Mouse (Mus musculus): ENCODE measurements at regions not wholly inside any gene's neighbourhood (a gene's known extent, or its start where the extent isn't known, plus 50 kb on each side); places are given as distances from the start of the nearest gene placed in this dataset.

DNA sequence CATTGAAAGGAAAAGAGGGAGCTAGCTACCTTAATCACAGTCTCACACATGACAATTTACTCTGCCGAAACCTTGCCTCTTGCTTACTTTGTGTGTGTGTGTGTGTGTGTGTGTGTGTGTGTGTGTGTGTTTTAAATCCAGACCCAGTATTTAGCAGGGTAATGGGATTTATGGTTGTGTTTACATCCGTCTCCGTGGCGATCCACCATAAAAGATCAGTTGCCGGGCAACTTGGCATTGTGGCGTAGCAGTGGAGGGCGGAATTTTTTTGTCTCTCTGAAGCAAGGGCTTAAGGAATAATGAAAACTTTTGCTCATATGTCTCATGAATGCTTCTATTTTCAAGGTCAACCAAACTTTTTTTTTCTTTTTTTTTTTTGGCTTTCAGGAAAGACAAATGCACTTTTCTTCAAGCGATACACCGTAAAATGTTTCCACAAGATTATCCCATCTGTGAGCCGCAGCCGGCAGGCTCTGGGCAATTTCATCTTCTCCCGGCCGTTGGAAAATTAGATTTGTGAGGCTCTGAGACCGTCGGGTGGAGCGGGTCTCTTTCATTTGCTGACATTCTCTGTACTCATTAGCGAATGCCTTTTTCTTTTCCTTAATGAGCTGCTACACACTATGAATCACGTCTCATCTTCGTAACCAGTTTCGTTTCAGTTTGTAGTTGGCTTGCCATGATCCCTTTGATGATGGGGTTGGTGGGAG, 53.9 kb upstream of the Ptch1 start:
- Histone ChIP-seq H3K27me3 (replicated peaks) (no peaks in the 10 kb centered on the region), H3K36me3 (no peaks in the 10 kb centered on the region), H3K27ac (no peak overlapping the region), H3K4me1 (no peaks in the 10 kb centered on the region), H3K4me3 (replicated peaks) (peak overlapping the region; percentile 20), H3K9me3 (no peaks in the 10 kb centered on the region), H3K9ac (no peak overlapping the region), H3K4me2 (peak overlapping the region; percentile 45)
- 25% methylated on average over 20 of the region's 20 CpGs for WGBS
- ATAC-seq (ENCODE audit: insufficient read depth, low FRiP score, low read depth) = no peak

DNA sequence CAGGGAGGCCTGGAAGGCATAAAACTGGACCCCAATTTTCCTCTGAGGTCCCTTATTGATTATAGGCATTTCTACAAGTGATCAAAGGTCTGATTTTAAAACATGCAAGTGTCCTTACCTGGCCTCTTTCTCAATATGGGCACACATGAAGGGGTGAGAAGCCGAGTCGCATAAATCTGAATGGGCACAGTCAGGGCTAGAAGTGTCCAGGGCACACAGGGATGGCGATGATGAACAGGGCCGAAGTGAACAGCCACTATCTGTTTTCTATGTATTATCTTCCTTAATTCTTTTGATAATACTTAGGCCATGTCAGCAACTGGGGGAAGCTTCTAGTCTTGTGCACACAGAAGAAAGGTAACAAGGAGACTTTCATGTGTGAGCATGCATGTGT, 54.5 kb upstream of the Ptch1 start:
- H3K9ac ChIP-seq = no peak overlapping the region
- H3K27ac ChIP-seq = no peak overlapping the region
- H3K27me3 ChIP-seq (replicated peaks) = no peaks in the 10 kb centered on the region
- peak overlapping the region; percentile 20 for H3K4me3 ChIP-seq (replicated peaks)
- H3K9me3 ChIP-seq = no peaks in the 10 kb centered on the region
- ATAC-seq (ENCODE audit: insufficient read depth, low FRiP score, low read depth) = no peak
- no peaks in the 10 kb centered on the region for H3K4me1 ChIP-seq
- H3K36me3 ChIP-seq = no peaks in the 10 kb centered on the region
- H3K4me2 ChIP-seq = peak overlapping the region; percentile 45
- 92% methylated on average over 4 of the region's 4 CpGs for WGBS

DNA sequence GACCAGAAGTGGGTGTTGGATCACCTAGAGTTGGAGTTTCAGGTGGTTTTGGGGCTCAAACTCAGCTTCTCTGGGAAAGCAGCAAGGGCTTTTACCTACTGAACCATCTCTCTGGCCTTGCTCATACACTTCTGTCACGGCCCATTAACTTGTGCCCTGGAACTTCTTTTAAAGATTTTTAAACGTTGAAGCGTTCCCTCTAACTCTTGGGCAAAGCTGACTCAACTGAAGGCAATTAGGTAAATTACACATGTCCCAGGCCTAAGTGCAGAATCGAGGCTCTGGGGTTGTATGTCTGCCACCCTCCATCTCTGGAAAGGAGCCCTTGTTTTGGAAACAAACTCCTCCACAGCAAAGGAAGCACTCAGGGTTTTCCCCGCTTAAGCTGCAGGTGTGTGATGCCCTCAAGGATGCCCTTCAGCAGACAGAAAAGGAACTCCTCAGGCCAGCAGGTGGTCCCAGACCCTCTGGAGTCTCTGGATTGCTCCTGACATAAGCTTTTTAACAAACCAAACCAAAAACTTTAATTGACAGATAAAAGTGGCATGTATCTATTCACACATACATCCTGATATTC, 58.5 kb upstream of the Ptch1 start:
- no peak overlapping the region for H3K27ac ChIP-seq
- H3K27me3 ChIP-seq (replicated peaks) = no peaks in the 10 kb centered on the region
- no peak overlapping the region for H3K4me3 ChIP-seq (replicated peaks)
- no peaks in the 10 kb centered on the region for H3K4me1 ChIP-seq
- no peak overlapping the region for H3K4me2 ChIP-seq
- no peak overlapping the region for H3K9ac ChIP-seq
- H3K9me3 ChIP-seq = no peaks in the 10 kb centered on the region
- no peak for ATAC-seq (ENCODE audit: insufficient read depth, low FRiP score, low read depth)
- WGBS = 63% methylated on average over 5 of the region's 5 CpGs
- no peaks in the 10 kb centered on the region for H3K36me3 ChIP-seq

DNA sequence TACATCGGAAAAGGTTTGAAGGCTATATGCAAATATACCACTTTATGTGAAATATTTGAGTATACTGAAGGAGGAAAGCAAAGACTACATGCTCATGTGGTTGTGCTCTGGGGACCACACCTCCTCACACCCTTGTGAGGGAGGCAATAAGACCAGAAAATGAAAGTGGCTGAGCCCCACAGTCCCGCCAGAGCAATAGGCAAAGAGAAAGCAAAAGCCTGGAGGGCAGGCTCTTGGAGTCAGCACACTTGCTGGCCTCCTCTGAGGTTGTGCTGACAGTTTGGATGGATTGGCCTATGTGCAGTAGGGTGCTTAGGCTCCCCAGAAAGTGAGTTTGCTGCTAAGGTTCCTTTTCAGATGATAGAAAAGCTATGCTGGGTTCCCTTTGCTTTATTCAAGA, 60.9 kb upstream of the Ptch1 start:
- 80% methylated on average over 2 of the region's 2 CpGs for WGBS
- no peaks in the 10 kb centered on the region for H3K9me3 ChIP-seq
- H3K9ac ChIP-seq = no peak overlapping the region
- no peaks in the 10 kb centered on the region for H3K36me3 ChIP-seq
- no peaks in the 10 kb centered on the region for H3K27me3 ChIP-seq (replicated peaks)
- no peak overlapping the region for H3K4me2 ChIP-seq
- ATAC-seq (ENCODE audit: insufficient read depth, low FRiP score, low read depth) = no peak
- no peaks in the 10 kb centered on the region for H3K4me1 ChIP-seq
- H3K4me3 ChIP-seq (replicated peaks) = no peak overlapping the region
- H3K27ac ChIP-seq = no peak overlapping the region

DNA sequence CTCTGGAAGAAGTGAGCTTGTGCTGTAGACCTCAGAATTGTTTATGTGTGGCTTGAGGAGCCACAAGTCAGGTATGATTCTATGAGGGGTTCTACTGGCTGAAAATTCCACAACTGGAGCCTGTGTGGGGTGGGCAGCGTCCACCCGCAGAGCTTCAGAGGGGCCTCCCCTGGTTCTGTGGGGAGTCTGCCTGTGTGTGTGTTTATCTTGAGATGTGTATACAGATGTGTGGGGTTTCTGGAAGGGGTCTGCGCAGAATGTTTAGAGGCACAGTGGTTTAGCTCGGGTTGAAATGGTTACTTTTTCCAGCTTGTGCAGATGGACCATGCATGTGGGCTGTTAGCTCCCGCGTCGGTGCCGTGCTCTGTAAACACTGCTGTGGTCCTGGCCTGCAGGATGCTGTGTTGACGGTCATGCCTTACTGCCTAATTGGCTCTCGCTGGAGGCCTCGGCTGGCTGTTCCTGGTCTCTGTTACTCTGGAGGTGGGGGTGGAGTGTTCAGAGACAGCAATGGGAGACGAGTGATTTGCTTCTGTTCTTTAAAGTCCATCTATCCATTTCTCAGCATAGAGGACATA, 68.3 kb upstream of the Ptch1 start:
- Histone ChIP-seq H3K4me2 (no peak overlapping the region), H3K27me3 (replicated peaks) (no peaks in the 10 kb centered on the region), H3K9me3 (no peaks in the 10 kb centered on the region), H3K36me3 (no peaks in the 10 kb centered on the region), H3K4me1 (peaks cover 15% of the 10 kb centered on the region), H3K4me3 (replicated peaks) (no peak overlapping the region), H3K27ac (peak overlapping the region; percentile 8; the same call in 1 of the 2 replicates), H3K9ac (no peak overlapping the region)
- peak; percentile 59; the same call in 1 of the 2 replicates for ATAC-seq (ENCODE audit: insufficient read depth, low FRiP score, low read depth)
- 18% methylated on average over 12 of the region's 12 CpGs for WGBS

DNA sequence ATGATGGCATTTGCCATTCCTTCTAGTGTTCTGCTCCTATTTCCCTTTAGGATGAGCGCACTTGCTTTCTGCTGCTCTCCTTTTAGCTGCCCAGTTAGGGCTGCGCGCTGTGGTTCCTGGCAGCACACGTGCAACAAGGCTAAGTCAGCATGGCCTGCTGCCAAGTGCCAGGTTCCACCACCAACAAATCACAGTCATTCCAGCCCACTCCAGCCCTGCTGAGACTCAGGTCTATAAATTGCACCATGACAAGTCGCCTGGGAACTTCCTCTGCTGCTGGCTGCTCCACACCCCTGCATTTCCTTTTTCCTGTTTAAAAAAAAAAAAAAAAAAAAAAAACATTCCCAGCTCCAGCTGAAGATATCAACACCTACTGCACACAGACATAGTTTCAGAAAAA, 69.2 kb upstream of the Ptch1 start:
- no peaks in the 10 kb centered on the region for H3K9me3 ChIP-seq
- H3K4me1 ChIP-seq = peaks cover 15% of the 10 kb centered on the region
- peak; percentile 70; the same call in 1 of the 2 replicates for ATAC-seq (ENCODE audit: insufficient read depth, low FRiP score, low read depth)
- H3K36me3 ChIP-seq = no peaks in the 10 kb centered on the region
- H3K4me2 ChIP-seq = no peak overlapping the region
- H3K9ac ChIP-seq = no peak overlapping the region
- H3K27ac ChIP-seq = peak overlapping the region; percentile 81; the same call in 1 of the 2 replicates
- H3K4me3 ChIP-seq (replicated peaks) = no peak overlapping the region
- no peaks in the 10 kb centered on the region for H3K27me3 ChIP-seq (replicated peaks)
- WGBS = 33% methylated on average over 5 of the region's 5 CpGs

DNA sequence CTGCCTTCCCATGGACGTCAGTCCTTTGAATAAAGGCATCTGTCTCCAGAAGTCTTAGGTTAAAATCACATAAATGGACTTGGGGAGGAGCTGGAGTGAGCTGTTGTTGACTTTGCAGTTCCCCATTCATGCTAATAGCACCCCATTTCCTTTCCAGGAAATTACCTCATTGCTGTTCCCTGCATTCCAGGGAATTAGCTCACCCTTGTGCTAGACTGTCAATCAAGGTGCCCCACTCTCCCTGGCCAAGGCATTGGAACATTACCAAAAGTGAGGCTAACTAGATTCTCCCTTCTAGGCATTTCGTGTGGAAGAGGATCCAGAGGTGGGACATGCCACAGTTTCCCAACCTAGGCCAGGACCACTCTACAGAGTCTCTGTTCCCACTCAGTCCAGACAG, 70.0 kb upstream of the Ptch1 start:
- no peak for ATAC-seq (ENCODE audit: insufficient read depth, low FRiP score, low read depth)
- H3K4me2 ChIP-seq = no peak overlapping the region

DNA sequence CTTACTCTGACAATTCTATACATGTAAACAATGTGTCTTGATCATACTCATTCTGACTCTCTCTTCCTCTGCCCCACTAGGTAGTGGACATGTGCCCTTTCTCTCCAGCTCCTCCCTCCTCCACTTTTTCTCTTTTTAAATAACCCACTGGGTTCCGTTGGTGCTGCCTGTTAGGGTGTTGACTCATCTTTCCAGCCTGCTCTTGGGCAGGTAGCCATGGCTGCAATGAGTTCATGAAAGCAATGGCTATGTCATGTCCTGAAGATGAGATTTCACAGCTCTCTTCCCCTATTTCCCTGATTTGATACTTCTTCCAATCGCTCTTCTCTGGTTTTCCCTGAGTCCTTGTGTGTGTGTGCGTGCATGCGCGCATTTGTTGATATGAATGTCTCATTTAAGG, 70.9 kb upstream of the Ptch1 start:
- no peak for ATAC-seq (ENCODE audit: insufficient read depth, low FRiP score, low read depth)
- Histone ChIP-seq H3K27me3 (replicated peaks) (no peaks in the 10 kb centered on the region), H3K27ac (no peak overlapping the region), H3K9me3 (no peaks in the 10 kb centered on the region), H3K36me3 (no peaks in the 10 kb centered on the region), H3K4me2 (no peak overlapping the region), H3K4me1 (peaks cover 15% of the 10 kb centered on the region), H3K9ac (no peak overlapping the region), H3K4me3 (replicated peaks) (no peak overlapping the region)
- 89% methylated on average over 5 of the region's 5 CpGs for WGBS

More for the DNA sequence above, 70.0 kb upstream of the Ptch1 start:
- Histone ChIP-seq H3K36me3 (no peaks in the 10 kb centered on the region), H3K4me3 (replicated peaks) (no peak overlapping the region), H3K9me3 (no peaks in the 10 kb centered on the region), H3K27me3 (replicated peaks) (no peaks in the 10 kb centered on the region), H3K27ac (peak overlapping the region; percentile 81), H3K4me1 (peaks cover 15% of the 10 kb centered on the region), H3K9ac (no peak overlapping the region)
- 43% methylated on average over 2 of the region's 2 CpGs for WGBS

DNA sequence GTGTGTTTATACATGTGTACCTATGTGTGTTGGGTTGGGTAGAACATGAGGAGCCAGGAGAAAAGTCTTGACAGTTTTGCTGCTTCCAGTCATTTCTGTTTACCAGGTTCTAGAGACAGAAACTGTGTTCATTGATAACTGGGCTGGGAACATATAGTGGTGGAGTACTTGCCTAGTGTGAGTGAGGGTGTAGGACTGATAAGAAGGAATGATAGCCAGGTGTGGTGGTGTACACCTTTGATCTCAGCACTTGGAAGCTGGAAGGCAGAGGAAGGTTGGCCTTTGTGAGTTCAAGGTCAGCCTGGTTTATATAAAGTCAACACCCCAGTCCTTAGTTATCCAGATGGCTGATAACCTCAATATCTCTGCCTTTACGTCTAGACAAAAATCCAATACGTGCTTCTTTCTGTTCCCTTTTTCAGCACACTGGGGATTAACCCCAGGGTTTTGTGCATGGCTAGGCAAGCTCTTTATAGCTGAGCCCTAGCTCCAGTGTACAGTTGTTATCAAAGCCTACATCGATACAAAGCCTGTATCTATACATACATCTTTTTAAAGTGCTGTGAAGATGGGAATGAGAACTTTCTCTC, 75.8 kb upstream of the Ptch1 start:
- no peak overlapping the region for H3K4me3 ChIP-seq (replicated peaks)
- no peak overlapping the region for H3K4me2 ChIP-seq
- H3K9ac ChIP-seq = no peak overlapping the region
- WGBS = 51% methylated on average over 3 of the region's 3 CpGs
- H3K9me3 ChIP-seq = no peaks in the 10 kb centered on the region
- peak; percentile 66; the same call in 1 of the 2 replicates for ATAC-seq (ENCODE audit: insufficient read depth, low FRiP score, low read depth)
- H3K27ac ChIP-seq = no peak overlapping the region
- no peaks in the 10 kb centered on the region for H3K36me3 ChIP-seq
- no peaks in the 10 kb centered on the region for H3K4me1 ChIP-seq
- H3K27me3 ChIP-seq (replicated peaks) = no peaks in the 10 kb centered on the region

DNA sequence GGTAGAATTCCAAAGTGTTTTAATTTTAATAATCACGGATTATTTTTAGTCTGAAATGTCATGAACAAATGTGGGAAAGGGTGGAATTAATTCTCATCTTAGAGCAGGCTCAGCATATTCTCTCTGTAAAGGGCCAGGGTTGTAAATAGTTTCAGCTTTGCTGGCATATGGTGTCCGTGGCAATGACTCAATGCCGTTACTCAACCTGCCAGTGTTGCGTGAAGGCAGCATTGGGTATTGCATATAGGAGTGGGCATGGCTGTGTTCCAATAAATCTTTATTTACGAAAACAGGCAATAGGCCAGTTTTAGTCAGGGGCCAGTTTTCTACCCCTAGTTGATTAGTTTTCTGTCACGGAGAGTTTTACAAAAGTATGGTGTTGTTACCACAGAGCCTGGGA, 81.1 kb upstream of the Ptch1 start:
- no peak overlapping the region for H3K4me2 ChIP-seq
- H3K9ac ChIP-seq = no peak overlapping the region
- no peak overlapping the region for H3K4me3 ChIP-seq (replicated peaks)
- no peaks in the 10 kb centered on the region for H3K27me3 ChIP-seq (replicated peaks)
- 82% methylated on average over 6 of the region's 6 CpGs for WGBS
- no peaks in the 10 kb centered on the region for H3K36me3 ChIP-seq
- H3K4me1 ChIP-seq = no peaks in the 10 kb centered on the region
- ATAC-seq (ENCODE audit: insufficient read depth, low FRiP score, low read depth) = no peak
- no peaks in the 10 kb centered on the region for H3K9me3 ChIP-seq
- H3K27ac ChIP-seq = no peak overlapping the region

DNA sequence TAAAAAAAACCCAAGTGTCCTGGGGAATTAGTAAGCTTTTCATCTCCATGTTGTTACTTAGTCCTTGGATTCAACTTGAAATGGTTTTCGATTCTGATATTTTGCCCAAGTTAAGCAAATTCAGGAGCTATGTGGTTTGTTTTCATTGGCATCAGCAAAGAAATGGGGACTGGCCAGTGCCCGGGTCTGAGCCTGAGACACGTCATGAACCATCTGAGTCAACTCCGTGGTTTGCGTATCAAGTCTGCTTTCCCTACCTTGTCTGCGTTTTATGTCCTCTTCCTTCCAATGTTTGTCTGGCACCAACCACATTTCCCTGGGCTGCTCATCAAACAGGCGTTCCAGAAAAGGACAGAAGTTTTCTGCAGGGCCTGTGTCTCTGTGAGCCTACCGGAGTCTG, 83.7 kb upstream of the Ptch1 start:
- H3K9ac ChIP-seq = no peak overlapping the region
- no peak overlapping the region for H3K4me2 ChIP-seq
- H3K27ac ChIP-seq = no peak overlapping the region
- no peaks in the 10 kb centered on the region for H3K4me1 ChIP-seq
- no peak for ATAC-seq (ENCODE audit: insufficient read depth, low FRiP score, low read depth)
- no peaks in the 10 kb centered on the region for H3K36me3 ChIP-seq
- WGBS = 86% methylated on average over 8 of the region's 8 CpGs
- H3K9me3 ChIP-seq = no peaks in the 10 kb centered on the region
- no peaks in the 10 kb centered on the region for H3K27me3 ChIP-seq (replicated peaks)
- no peak overlapping the region for H3K4me3 ChIP-seq (replicated peaks)

DNA sequence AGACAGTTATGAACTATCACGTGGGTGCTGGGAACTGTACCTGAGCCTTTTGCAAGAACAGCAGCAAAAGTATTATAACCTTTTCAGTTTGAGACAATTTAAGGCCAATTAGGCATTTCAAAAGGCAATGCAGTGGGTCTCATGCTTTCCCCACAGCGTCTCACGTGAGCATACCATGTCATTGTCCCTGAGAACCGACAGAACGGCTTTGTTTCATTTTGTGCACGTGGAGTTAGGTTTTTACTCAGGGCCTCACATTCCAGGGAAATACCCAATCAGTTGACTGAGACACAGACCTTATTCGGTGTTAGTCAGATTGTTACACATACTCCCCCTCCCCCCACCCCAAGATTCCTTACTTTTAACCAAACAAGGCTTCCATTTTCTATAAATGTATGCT, 86.0 kb upstream of the Ptch1 start:
- no peaks in the 10 kb centered on the region for H3K27me3 ChIP-seq (replicated peaks)
- no peaks in the 10 kb centered on the region for H3K36me3 ChIP-seq
- no peak for ATAC-seq (ENCODE audit: insufficient read depth, low FRiP score, low read depth)
- H3K9me3 ChIP-seq = no peaks in the 10 kb centered on the region
- H3K4me3 ChIP-seq (replicated peaks) = no peak overlapping the region
- no peak overlapping the region for H3K27ac ChIP-seq
- no peak overlapping the region for H3K9ac ChIP-seq
- no peak overlapping the region for H3K4me2 ChIP-seq
- 86% methylated on average over 7 of the region's 7 CpGs for WGBS
- no peaks in the 10 kb centered on the region for H3K4me1 ChIP-seq
